Mouse (Mus musculus) liver, embryonic 14.5 days (tissue): Measurements from ENCODE around the gene Mfsd4b3. TPM values are rescaled to one million over a fixed set of nuclear protein-coding genes. Genes with fewer than 3 reads are reported as not detected.

Experiments used
- ATAC-seq: fragments of 200-750 bp; cut with Nextera tagmentation; 2 replicates; pipeline ENCODE4 v1.8.0; 2017; ENCODE audit warnings: moderate number of reproducible peaks, mild to moderate bottlenecking, moderate library complexity; ENCODE audit not compliant: insufficient read depth
- DNase-seq, 3 experiments: peaks; one replicate each; pipeline ENCODE4 v3.0.0-alpha.2; 2012 to 2013; ENCODE audit warnings: low read depth in 3 of 3, low spot score in 3 of 3
- H3K27ac ChIP-seq: fragments of 300-500 bp; sonication (generic); 2 replicates; pipeline ENCODE4 v1.5.1; 2014; ENCODE audit warnings: moderate library complexity, mild to moderate bottlenecking, control low read depth, inconsistent platforms
- H3K27me3 ChIP-seq: fragments of 300-500 bp; sonication (generic); 2 replicates; pipeline ENCODE4 v1.6.1; 2014; ENCODE audit warnings: mild to moderate bottlenecking, low read length, moderate library complexity; ENCODE audit not compliant: control insufficient read depth, insufficient read depth
- H3K36me3 ChIP-seq: fragments of 300-500 bp; sonication (generic); replicated peaks from 2 replicates; pipeline ENCODE4 v1.6.1; 2014; ENCODE audit warnings: low read depth; ENCODE audit not compliant: control insufficient read depth, insufficient read depth
- H3K4me1 ChIP-seq, 2 experiments: fragments of 200-500 bp in 1 of 2; fragments of 300-500 bp in 1 of 2; sonication (generic) in 1 of 2; replicated peaks; 2 replicates each; pipeline ENCODE4 v1.6.1; 2012 to 2014; ENCODE audit warnings: antibody characterized with exemption in 1 of 2, inconsistent platforms in 1 of 2, low read length in 1 of 2; ENCODE audit not compliant: control insufficient read depth in 2 of 2, insufficient read depth in 2 of 2
- H3K4me2 ChIP-seq: fragments of 300-500 bp; sonication (generic); 2 replicates; pipeline ENCODE4 v1.6.1; 2014; ENCODE audit warnings: low read depth, mild to moderate bottlenecking, control low read depth, moderate library complexity
- H3K4me3 ChIP-seq, 2 experiments: fragments of 200-500 bp in 1 of 2; fragments of 300-500 bp in 1 of 2; sonication (generic) in 1 of 2; 2 replicates each; pipeline ENCODE4 v1.5.1; 2012 to 2014; ENCODE audit warnings: low read depth in 2 of 2, low read length in 2 of 2, mild to moderate bottlenecking in 2 of 2, control low read depth in 1 of 2, inconsistent platforms in 1 of 2, moderate library complexity in 1 of 2; ENCODE audit not compliant: insufficient read depth in 1 of 2
- H3K9ac ChIP-seq: fragments of 300-500 bp; sonication (generic); replicated peaks from 2 replicates; pipeline ENCODE4 v1.6.1; 2014; ENCODE audit warnings: mild to moderate bottlenecking, control low read depth, moderate library complexity
- H3K9me3 ChIP-seq: fragments of 300-500 bp; sonication (generic); 2 replicates; pipeline ENCODE4 v1.6.1; 2016; ENCODE audit warnings: low read length, mixed read lengths; ENCODE audit not compliant: control insufficient read depth
- CTCF ChIP-seq: IDR thresholded peaks from 2 replicates; pipeline ENCODE4 v1.5.1; 2016; ENCODE audit warnings: antibody characterized with exemption, low read depth, control low read depth
- EP300 ChIP-seq: IDR thresholded peaks from 2 replicates; pipeline ENCODE4 v1.6.1; 2016; ENCODE audit warnings: antibody characterized with exemption, low read depth
- WGBS: fragments of 180-500 bp; shearing (Covaris S2); extraction: QIAGEN DNeasy Blood & Tissue Kit; methylation state at CpG from one replicate; pipeline ENCODE4 v1.1.7; 2014; ENCODE audit not compliant: insufficient replicate concordance; 5-methylcytosine and 5-hydroxymethylcytosine counted together
- polyA plus RNA-seq, 2 experiments: library from polyadenylated mRNA; depleted of rRNA in 1 of 2; stranded (reverse) in 1 of 2; unstranded in 1 of 2; fragments of >200 nt; fragmentation: Nextera tagmentation in 1 of 2; extraction: Ambion mirVana in 1 of 2; gene quantifications; 2 replicates each; pipeline versions ENCODE4 v1.2.1 to v1.2.3; 2012 to 2014

Gene Mfsd4b3
- polyA plus RNA-seq, 2 experiments: 1.2 to 2.3 TPM

GRCm38 (mm10) chr10:39906799-39907658, 52.9 kb downstream of the Mfsd4b3 start:
- no peak overlapping the region for H3K27ac ChIP-seq
- H3K4me3 ChIP-seq: no peak overlapping the region
- ATAC-seq: no peak

GRCm38 (mm10) chr10:39904191-39904590, 55.8 kb downstream of the Mfsd4b3 start:
- H3K9me3 ChIP-seq: no peaks in the 10 kb centered on the region
- no peaks in the 10 kb centered on the region for H3K36me3 ChIP-seq
- H3K4me2 ChIP-seq: no peak overlapping the region
- no peaks in the 10 kb centered on the region for H3K27me3 ChIP-seq
- peaks cover 0 to 2% of the 10 kb centered on the region in 2 experiments; a peak in 1 of 4 replicates for H3K4me1 ChIP-seq
- DNase-seq (no peak), ATAC-seq (no peak)
- WGBS: 51% methylated on average over 3 of the region's 3 CpGs
- H3K4me3 ChIP-seq: no peak overlapping the region
- no peak overlapping the region for H3K27ac ChIP-seq
- no peak overlapping the region for H3K9ac ChIP-seq
- TF ChIP-seq EP300 (no peak), CTCF (no peak)

More at GRCm38 (mm10) chr10:39906799-39907658, 52.9 kb downstream of the Mfsd4b3 start:
- H3K9me3 ChIP-seq: no peaks in the 10 kb centered on the region
- no peak overlapping the region for H3K4me2 ChIP-seq
- no peak overlapping the region for H3K9ac ChIP-seq
- no peak for TF ChIP-seq EP300
- no peak for TF ChIP-seq CTCF
- no peaks in the 10 kb centered on the region for H3K27me3 ChIP-seq
- no peaks in the 10 kb centered on the region for H3K4me1 ChIP-seq
- no peaks in the 10 kb centered on the region for H3K36me3 ChIP-seq
- no peak for DNase-seq
- WGBS: 67% methylated on average over 10 of the region's 10 CpGs

DNA sequence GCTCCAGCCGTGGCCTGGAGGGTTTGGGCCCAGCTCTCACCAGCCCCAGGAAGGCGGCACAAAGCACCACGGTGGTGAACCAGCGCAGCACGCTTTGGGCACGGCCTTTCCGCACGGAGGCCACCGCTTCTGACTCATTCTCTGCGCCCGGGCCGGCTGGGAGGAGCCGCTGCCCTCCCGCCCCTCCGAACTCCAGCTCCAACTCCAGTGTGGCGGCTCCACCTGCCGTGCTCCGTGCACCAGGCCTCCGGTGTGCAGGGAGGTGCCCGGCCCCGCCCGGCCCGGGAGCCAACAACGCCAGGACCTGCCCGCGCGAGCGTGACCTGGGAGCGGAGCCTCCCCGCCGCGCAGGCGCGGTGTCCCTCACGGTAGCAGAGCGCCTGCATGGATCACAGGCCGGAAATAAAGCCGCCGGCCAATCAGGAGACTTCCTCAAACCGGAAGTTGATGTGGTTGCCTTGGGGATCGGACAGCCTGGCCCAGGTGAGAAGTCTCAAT, 61.0 kb downstream of the Mfsd4b3 start, which contains the start of gene Mfsd4b4:
Mfsd4b4 (minus strand) TSS at position 365 of the 498 bp plus-strand sequence.
- DNase-seq: peak; percentile 72 to 78 (median 77)
- WGBS: under 1% methylated on average over 41 of the region's 41 CpGs
- peak within 1 kb of the TSS; percentile 53 for H3K9ac ChIP-seq
- H3K36me3 ChIP-seq: no peaks in the 10 kb centered on the region
- H3K4me1 ChIP-seq: peaks cover 10 to 20% of the 10 kb centered on the region in 2 experiments
- H3K9me3 ChIP-seq: no peaks in the 10 kb centered on the region
- H3K4me2 ChIP-seq: peak within 1 kb of the TSS; percentile 81
- H3K27ac ChIP-seq: no peak within 1 kb of the TSS; the same call in 1 of the 2 replicates
- H3K27me3 ChIP-seq: no peaks in the 10 kb centered on the region
- H3K4me3 ChIP-seq: peak within 1 kb of the TSS; percentile 56 to 67
- TF ChIP-seq CTCF (0 out of 2 replicates have a peak, but pooled peaks have one; percentile 6), EP300 (no peak)
- peak; percentile 94 for ATAC-seq

Other genes with a start within 250 kb of the Mfsd4b3 start
- 6.3 and 10.0 TPM in 2 replicates for gene Rev3l, start 228.0 kb downstream of the Mfsd4b3 start, polyA plus RNA-seq (2012; rRNA removed)
- gene Rev3l, start 228.0 kb downstream of the Mfsd4b3 start, polyA plus RNA-seq (2014; fragmentation: Nextera tagmentation; extraction: Ambion mirVana): 4.9 and 5.7 TPM in 2 replicates
- gene Mfsd4b4, start 60.9 kb downstream of the Mfsd4b3 start, polyA plus RNA-seq (2012; rRNA removed): 1.9 and 2.2 TPM in 2 replicates
- 1.1 and 1.2 TPM in 2 replicates for gene Mfsd4b4, start 60.9 kb downstream of the Mfsd4b3 start, polyA plus RNA-seq (2014; fragmentation: Nextera tagmentation; extraction: Ambion mirVana)
- 0.04 TPM in 1 of 2 replicates, not detected in the other for gene Mfsd4b2, start 33.2 kb downstream of the Mfsd4b3 start, polyA plus RNA-seq (2012; rRNA removed)
- gene Mfsd4b2, start 33.2 kb downstream of the Mfsd4b3 start, polyA plus RNA-seq (2014; fragmentation: Nextera tagmentation; extraction: Ambion mirVana): not detected in 2 replicates
- gene Mfsd4b5, start 26.5 kb upstream of the Mfsd4b3 start, polyA plus RNA-seq (2012; rRNA removed): 0.09 and 0.15 TPM in 2 replicates
- gene Mfsd4b5, start 26.5 kb upstream of the Mfsd4b3 start, polyA plus RNA-seq (2014; fragmentation: Nextera tagmentation; extraction: Ambion mirVana): 0.04 TPM in 1 of 2 replicates, not detected in the other
- 0.22 and 0.41 TPM in 2 replicates for gene Mfsd4b1, start 65.1 kb upstream of the Mfsd4b3 start, polyA plus RNA-seq (2012; rRNA removed)
- 0.34 and 0.60 TPM in 2 replicates for gene Mfsd4b1, start 65.1 kb upstream of the Mfsd4b3 start, polyA plus RNA-seq (2014; fragmentation: Nextera tagmentation; extraction: Ambion mirVana)
- 32.8 and 33.8 TPM in 2 replicates for gene Slc16a10, start 182.1 kb upstream of the Mfsd4b3 start, polyA plus RNA-seq (2012; rRNA removed)
- gene Slc16a10, start 182.1 kb upstream of the Mfsd4b3 start, polyA plus RNA-seq (2014; fragmentation: Nextera tagmentation; extraction: Ambion mirVana): 63.5 and 69.3 TPM in 2 replicates